Mouse (Mus musculus): ENCODE results near the gene Slc5a1. TPM values are rescaled to one million over a fixed set of nuclear protein-coding genes. Genes with fewer than 3 reads are reported as not detected.

Slc5a1 gene
- 0.13 and 0.34 TPM in 2 replicates for polyA plus RNA-seq (2015; fragmentation: Nextera tagmentation; extraction: Ambion mirVana)

DNA sequence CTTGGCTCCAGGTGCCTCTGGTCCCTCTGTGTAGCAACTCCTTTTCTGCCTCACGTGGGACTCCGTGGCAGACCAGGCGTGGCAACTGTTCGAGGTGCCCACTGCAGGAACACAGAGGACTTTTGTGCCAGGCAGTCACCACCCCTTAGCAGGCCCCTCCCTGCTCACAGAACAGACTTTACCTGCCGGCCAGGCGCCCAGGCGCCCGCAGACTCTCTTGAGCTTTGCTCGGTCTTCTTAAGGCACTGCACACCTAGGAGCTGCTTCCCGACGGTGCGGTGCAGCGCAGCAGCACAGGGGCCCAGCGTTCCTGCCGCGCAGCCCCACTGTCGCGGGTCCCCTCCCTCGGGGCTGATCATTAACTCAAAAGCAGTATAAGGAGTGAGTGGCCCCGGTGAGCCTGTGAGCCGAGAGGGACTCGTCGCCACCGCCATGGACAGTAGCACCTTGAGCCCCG, at the start of gene Slc5a1:
Gene Slc5a1 (plus strand): TSS at position 195 of the 457 bp plus-strand sequence.
- peak within 1 kb of the TSS; percentile 17; the same call in 1 of the 2 replicates for H3K4me3 ChIP-seq (ENCODE audit: low read length)
- ATAC-seq (ENCODE audit: low read depth) = peak; percentile 49; the same call in 1 of the 2 replicates
- WGBS = 9% methylated on average over 25 of the region's 25 CpGs

DNA sequence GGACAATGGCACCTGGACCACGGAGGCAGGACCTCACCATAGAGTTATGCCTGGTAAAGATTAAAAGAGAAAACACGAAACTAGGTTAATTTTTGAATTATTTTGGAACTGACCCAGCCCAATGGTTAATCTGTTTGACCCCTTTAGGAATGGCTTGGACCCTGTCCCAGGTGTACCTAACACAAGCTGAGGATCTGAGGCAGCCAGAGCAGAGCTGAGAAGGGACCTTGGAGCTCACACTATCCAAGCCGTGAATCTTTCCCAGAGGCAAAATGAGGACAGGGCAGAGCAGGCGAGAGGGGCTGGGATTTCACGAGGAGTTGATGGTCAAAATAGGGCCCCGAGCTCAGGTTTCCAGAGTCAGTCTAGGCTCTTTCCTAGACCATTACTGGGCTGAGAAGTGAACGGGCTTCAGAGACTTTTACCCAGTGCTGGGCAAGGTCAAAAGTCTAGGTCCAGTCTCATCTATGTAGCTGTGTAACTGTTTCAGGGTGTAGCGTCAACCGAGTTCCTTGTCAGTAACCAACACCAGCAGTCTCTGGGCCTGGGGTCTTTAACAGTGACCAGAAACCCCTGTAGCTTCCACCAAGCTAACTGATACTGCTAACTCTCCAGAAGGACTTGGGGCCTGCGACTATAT, 47.8 kb upstream of the Slc5a1 start:
- Histone ChIP-seq H3K4me3 (ENCODE audit: low read length) (no peak overlapping the region), H3K36me3 (ENCODE audit: control insufficient read depth, insufficient read depth, low read length) (no peaks in the 10 kb centered on the region), H3K9me3 (ENCODE audit: control insufficient read depth, low read length) (no peaks in the 10 kb centered on the region), H3K27ac (ENCODE audit: low read length) (no peak overlapping the region), H3K4me2 (ENCODE audit: low read depth, low read length) (no peak overlapping the region), H3K9ac (ENCODE audit: low read length) (no peak overlapping the region), H3K4me1 (replicated peaks; ENCODE audit: control insufficient read depth, insufficient read depth, low read length) (no peaks in the 10 kb centered on the region), H3K27me3 (ENCODE audit: control insufficient read depth, insufficient read depth, low read depth, low read length) (no peaks in the 10 kb centered on the region)
- WGBS = 73% methylated on average over 10 of the region's 10 CpGs
- ATAC-seq (ENCODE audit: low read depth) = no peak

More for the DNA sequence above, at the start of gene Slc5a1:
- Histone ChIP-seq H3K36me3 (ENCODE audit: control insufficient read depth, insufficient read depth, low read length) (no peaks in the 10 kb centered on the region), H3K4me1 (replicated peaks; ENCODE audit: control insufficient read depth, insufficient read depth, low read length) (no peaks in the 10 kb centered on the region), H3K9me3 (ENCODE audit: control insufficient read depth, low read length) (no peaks in the 10 kb centered on the region), H3K27me3 (ENCODE audit: control insufficient read depth, insufficient read depth, low read depth, low read length) (peaks cover 12% of the 10 kb centered on the region), H3K9ac (ENCODE audit: low read length) (0 out of 2 replicates have a peak within 1 kb of the TSS, but pooled peaks have one; percentile 25), H3K4me2 (ENCODE audit: low read depth, low read length) (peak within 1 kb of the TSS; percentile 42), H3K27ac (ENCODE audit: low read length) (no peak within 1 kb of the TSS)

- ATAC-seq (ENCODE audit: low read depth) = no peak
- Histone ChIP-seq H3K9me3 (ENCODE audit: control insufficient read depth, low read length) (no peaks in the 10 kb centered on the region), H3K4me3 (ENCODE audit: low read length) (no peak overlapping the region), H3K4me1 (replicated peaks; ENCODE audit: control insufficient read depth, insufficient read depth, low read length) (no peaks in the 10 kb centered on the region), H3K27ac (ENCODE audit: low read length) (no peak overlapping the region), H3K36me3 (ENCODE audit: control insufficient read depth, insufficient read depth, low read length) (no peaks in the 10 kb centered on the region), H3K4me2 (ENCODE audit: low read depth, low read length) (no peak overlapping the region), H3K9ac (ENCODE audit: low read length) (no peak overlapping the region), H3K27me3 (ENCODE audit: control insufficient read depth, insufficient read depth, low read depth, low read length) (no peaks in the 10 kb centered on the region)
Observed at GRCm38 (mm10) chr5:33070071-33070470, 33.9 kb upstream of the Slc5a1 start.

DNA sequence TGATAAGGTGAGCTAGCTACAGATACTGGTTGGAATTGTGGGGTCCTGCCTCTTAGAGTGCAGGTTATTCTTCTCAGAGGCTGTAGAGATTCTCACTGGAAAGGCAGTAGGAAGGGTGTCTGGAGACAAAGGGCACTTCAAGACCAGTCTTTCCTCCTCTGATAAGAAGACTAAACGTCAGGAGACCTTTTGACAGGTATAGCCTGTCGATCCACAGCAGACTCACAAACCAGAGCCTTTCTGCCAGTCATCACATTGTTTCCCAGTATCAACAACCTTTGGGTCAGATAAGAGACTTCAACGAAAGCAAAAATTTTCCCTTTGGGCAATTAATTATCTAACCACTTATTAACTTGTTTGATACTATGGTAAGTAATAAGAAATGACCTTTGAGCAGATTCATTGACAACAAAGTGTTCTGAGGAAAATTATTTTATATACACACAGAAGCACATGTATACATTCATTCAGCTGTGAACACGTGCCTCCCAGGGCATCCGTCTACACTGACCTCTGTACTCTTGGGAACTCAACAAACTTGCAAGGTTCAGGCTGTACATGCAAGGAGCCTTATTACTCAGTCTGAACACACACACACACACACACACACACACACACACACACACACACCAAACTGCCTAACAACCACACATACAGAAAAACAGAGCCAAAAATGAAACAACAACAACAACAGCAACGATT, 27.4 kb upstream of the Slc5a1 start:
- Histone ChIP-seq H3K9me3 (ENCODE audit: control insufficient read depth, low read length) (no peaks in the 10 kb centered on the region), H3K4me1 (replicated peaks; ENCODE audit: control insufficient read depth, insufficient read depth, low read length) (no peaks in the 10 kb centered on the region), H3K4me2 (ENCODE audit: low read depth, low read length) (no peak overlapping the region), H3K27ac (ENCODE audit: low read length) (no peak overlapping the region), H3K4me3 (ENCODE audit: low read length) (no peak overlapping the region), H3K27me3 (ENCODE audit: control insufficient read depth, insufficient read depth, low read depth, low read length) (no peaks in the 10 kb centered on the region), H3K36me3 (ENCODE audit: control insufficient read depth, insufficient read depth, low read length) (no peaks in the 10 kb centered on the region), H3K9ac (ENCODE audit: low read length) (no peak overlapping the region)
- WGBS = 43% methylated on average over 6 of the region's 6 CpGs
- ATAC-seq (ENCODE audit: low read depth) = no peak

GRCm38 (mm10) chr5:33082896-33083295, 21.1 kb upstream of the Slc5a1 start:
- Histone ChIP-seq H3K9ac (ENCODE audit: low read length) (no peak overlapping the region), H3K27me3 (ENCODE audit: control insufficient read depth, insufficient read depth, low read depth, low read length) (no peaks in the 10 kb centered on the region), H3K4me1 (replicated peaks; ENCODE audit: control insufficient read depth, insufficient read depth, low read length) (no peaks in the 10 kb centered on the region), H3K27ac (ENCODE audit: low read length) (no peak overlapping the region), H3K36me3 (ENCODE audit: control insufficient read depth, insufficient read depth, low read length) (no peaks in the 10 kb centered on the region), H3K9me3 (ENCODE audit: control insufficient read depth, low read length) (no peaks in the 10 kb centered on the region), H3K4me2 (ENCODE audit: low read depth, low read length) (no peak overlapping the region), H3K4me3 (ENCODE audit: low read length) (no peak overlapping the region)
- 94% methylated on average over 1 of the region's 1 CpGs for WGBS
- ATAC-seq (ENCODE audit: low read depth) = no peak

DNA sequence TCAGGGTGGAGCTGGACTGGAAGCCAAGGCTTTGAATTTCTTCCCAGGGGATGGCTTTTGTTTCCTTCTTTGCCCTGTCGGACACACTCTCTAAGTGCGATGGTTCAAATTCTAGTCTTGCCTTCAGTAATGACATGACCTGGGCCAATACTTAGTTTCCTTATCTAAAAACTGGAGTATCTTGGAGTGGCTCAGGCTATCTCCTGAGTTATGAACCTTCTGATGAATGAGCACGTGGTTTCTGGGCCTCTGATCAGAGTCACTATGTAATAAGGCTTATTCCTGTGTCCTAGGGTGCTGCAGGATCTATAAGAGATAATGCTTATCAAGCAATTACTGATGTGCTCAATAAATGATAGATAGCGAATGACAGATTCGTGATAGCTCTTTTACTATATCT, 19.4 kb upstream of the Slc5a1 start:
- no peak overlapping the region for H3K4me2 ChIP-seq (ENCODE audit: low read depth, low read length)
- H3K9ac ChIP-seq (ENCODE audit: low read length) = no peak overlapping the region
- H3K4me1 ChIP-seq (replicated peaks; ENCODE audit: control insufficient read depth, insufficient read depth, low read length) = no peaks in the 10 kb centered on the region
- 75% methylated on average over 5 of the region's 5 CpGs for WGBS
- H3K36me3 ChIP-seq (ENCODE audit: control insufficient read depth, insufficient read depth, low read length) = no peaks in the 10 kb centered on the region
- H3K27ac ChIP-seq (ENCODE audit: low read length) = no peak overlapping the region
- no peaks in the 10 kb centered on the region for H3K9me3 ChIP-seq (ENCODE audit: control insufficient read depth, low read length)
- ATAC-seq (ENCODE audit: low read depth) = no peak
- no peak overlapping the region for H3K4me3 ChIP-seq (ENCODE audit: low read length)
- no peaks in the 10 kb centered on the region for H3K27me3 ChIP-seq (ENCODE audit: control insufficient read depth, insufficient read depth, low read depth, low read length)

DNA sequence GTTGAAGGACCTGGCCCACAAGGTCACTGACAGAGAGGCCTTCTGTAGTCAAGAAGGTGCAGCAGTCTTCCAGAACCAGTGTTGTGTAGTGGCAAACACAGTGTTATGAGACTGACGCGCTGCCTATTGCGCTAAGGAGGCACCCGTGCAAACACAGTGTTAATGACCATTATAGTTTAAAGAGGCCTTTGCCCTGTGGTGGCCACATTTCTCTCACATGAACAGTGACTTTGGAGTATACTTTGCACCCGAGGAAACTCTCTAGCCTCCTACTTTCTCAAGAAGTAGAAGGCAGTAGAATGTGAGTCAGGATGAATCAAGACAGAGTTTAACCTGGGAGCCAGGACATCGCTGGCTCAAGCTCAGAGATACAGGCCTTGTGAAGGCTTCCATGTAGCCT, 12.7 kb upstream of the Slc5a1 start:
- Histone ChIP-seq H3K4me1 (replicated peaks; ENCODE audit: control insufficient read depth, insufficient read depth, low read length) (no peaks in the 10 kb centered on the region), H3K4me2 (ENCODE audit: low read depth, low read length) (no peak overlapping the region), H3K4me3 (ENCODE audit: low read length) (no peak overlapping the region), H3K36me3 (ENCODE audit: control insufficient read depth, insufficient read depth, low read length) (no peaks in the 10 kb centered on the region), H3K27me3 (ENCODE audit: control insufficient read depth, insufficient read depth, low read depth, low read length) (no peaks in the 10 kb centered on the region), H3K9me3 (ENCODE audit: control insufficient read depth, low read length) (no peaks in the 10 kb centered on the region), H3K9ac (ENCODE audit: low read length) (no peak overlapping the region), H3K27ac (ENCODE audit: low read length) (no peak overlapping the region)
- no peak for ATAC-seq (ENCODE audit: low read depth)
- 82% methylated on average over 6 of the region's 6 CpGs for WGBS

DNA sequence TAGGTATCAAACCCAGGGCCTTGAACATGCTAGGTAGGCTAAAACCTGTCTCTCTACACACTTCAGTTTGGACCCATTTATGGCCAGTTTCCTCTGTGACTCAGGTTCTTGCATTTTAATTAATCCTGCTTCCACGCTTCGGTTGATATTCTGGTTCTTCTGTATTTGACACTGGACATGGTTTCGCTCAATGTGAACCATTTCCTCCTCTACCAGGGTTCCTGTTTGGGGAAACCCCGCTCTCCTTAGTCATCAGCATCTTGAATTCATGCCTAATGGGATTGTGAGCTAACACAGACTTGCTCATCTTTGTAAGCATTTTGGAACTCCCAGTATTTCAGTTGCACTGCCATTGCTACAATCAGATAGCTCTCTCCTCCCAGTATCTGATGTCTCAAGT, 8.7 kb upstream of the Slc5a1 start:
- no peak overlapping the region for H3K4me3 ChIP-seq (ENCODE audit: low read length)
- H3K9me3 ChIP-seq (ENCODE audit: control insufficient read depth, low read length) = no peaks in the 10 kb centered on the region
- no peak overlapping the region for H3K9ac ChIP-seq (ENCODE audit: low read length)
- H3K27me3 ChIP-seq (ENCODE audit: control insufficient read depth, insufficient read depth, low read depth, low read length) = no peaks in the 10 kb centered on the region
- no peaks in the 10 kb centered on the region for H3K4me1 ChIP-seq (replicated peaks; ENCODE audit: control insufficient read depth, insufficient read depth, low read length)
- 81% methylated on average over 4 of the region's 4 CpGs for WGBS
- H3K4me2 ChIP-seq (ENCODE audit: low read depth, low read length) = no peak overlapping the region
- H3K27ac ChIP-seq (ENCODE audit: low read length) = no peak overlapping the region
- H3K36me3 ChIP-seq (ENCODE audit: control insufficient read depth, insufficient read depth, low read length) = no peaks in the 10 kb centered on the region
- no peak for ATAC-seq (ENCODE audit: low read depth)

GRCm38 (mm10) chr5:33102369-33103055, 1.5 kb upstream of the Slc5a1 start:
- Histone ChIP-seq H3K4me1 (replicated peaks; ENCODE audit: control insufficient read depth, insufficient read depth, low read length) (no peaks in the 10 kb centered on the region), H3K27ac (ENCODE audit: low read length) (no peak overlapping the region), H3K4me3 (ENCODE audit: low read length) (no peak overlapping the region), H3K9me3 (ENCODE audit: control insufficient read depth, low read length) (no peaks in the 10 kb centered on the region), H3K9ac (ENCODE audit: low read length) (no peak overlapping the region), H3K27me3 (ENCODE audit: control insufficient read depth, insufficient read depth, low read depth, low read length) (peaks cover 12% of the 10 kb centered on the region), H3K36me3 (ENCODE audit: control insufficient read depth, insufficient read depth, low read length) (no peaks in the 10 kb centered on the region), H3K4me2 (ENCODE audit: low read depth, low read length) (no peak overlapping the region)
- ATAC-seq (ENCODE audit: low read depth) = no peak
- 55% methylated on average over 12 of the region's 12 CpGs for WGBS

All from lung, embryonic 16.5 days (tissue).